In genomic region chr16:93546354-93546965, GRCm38 (mm10) we compare ENCODE assay signal across 20 mouse cellular contexts. TPM values are rescaled to one million over a fixed set of nuclear protein-coding genes. Genes with fewer than 3 reads are reported as not detected.
DNase-seq lines count a peak whose midpoint lies in the region; ATAC-seq and TF ChIP-seq lines count a peak whose summit lies in the region.
"Had no signal": no experiment of that assay in that cellular context is flagged by ENCODE, and none has a peak within 500 bp of the region (broad histone marks: within the 10 kb centered on the region; RNA-seq: fewer than 3 reads in every experiment).

No protein-coding gene starts in this region.

- peaks cover 10% of the 10 kb centered on the region; the same call in 1 of the 2 replicates for H3K4me1 ChIP-seq in lung, embryonic 14.5 days (ENCODE audit: insufficient read depth)
- no peaks in the 10 kb centered on the region for H3K4me1 ChIP-seq in lung, adult 2 months (ENCODE audit: control insufficient read depth, insufficient read depth, low read length)
- peaks cover 7% of the 10 kb centered on the region; the same call in 1 of the 2 replicates for H3K4me1 ChIP-seq in intestine, embryonic 14.5 days (replicated peaks; ENCODE audit: control insufficient read depth, insufficient read depth, low read length)
- peaks cover 9% of the 10 kb centered on the region; the same call in 1 of the 2 replicates for H3K4me1 ChIP-seq in stomach, embryonic 16.5 days (ENCODE audit: control insufficient read depth, insufficient read depth, low read length)
- H3K4me1 ChIP-seq in forebrain, embryonic 16.5 days (replicated peaks; ENCODE audit: control insufficient read depth, insufficient read depth, low read length) = no peaks in the 10 kb centered on the region

- peak overlapping the region; percentile 12; the same call in 1 of the 2 replicates for H3K27ac ChIP-seq in lung, embryonic 14.5 days (ENCODE audit: low read depth)
- H3K27ac ChIP-seq in intestine, embryonic 14.5 days (ENCODE audit: low read depth) = no peak overlapping the region
- peak overlapping the region; percentile 57; the same call in 1 of the 2 replicates for H3K27ac ChIP-seq in stomach, embryonic 16.5 days (ENCODE audit: low read length)
- no peak overlapping the region for H3K27ac ChIP-seq in forebrain, embryonic 16.5 days (ENCODE audit: low read length)
- H3K27ac ChIP-seq: embryonic facial prominence, embryonic 12.5 days; forebrain, embryonic 12.5 days; hindbrain, embryonic 10.5 days; hindbrain, embryonic 14.5 days had no signal

- ATAC-seq in lung, embryonic 14.5 days (ENCODE audit: insufficient read depth) = no peak
- peak; percentile 67; the same call in 1 of the 2 replicates for ATAC-seq in intestine, embryonic 14.5 days (replicated peaks; ENCODE audit: low FRiP score, low TSS enrichment, low read depth)
- peak; percentile 80 for ATAC-seq in stomach, embryonic 16.5 days (ENCODE audit: insufficient read depth, low FRiP score)
- no peak for ATAC-seq in forebrain, embryonic 16.5 days
- ATAC-seq in monocyte, adult 5-6 weeks (replicated peaks; ENCODE audit: insufficient number of reproducible peaks, low FRiP score, low TSS enrichment, poor library complexity, severe bottlenecking) = no peak
- ATAC-seq: activated CD4-positive, CD25-positive, alpha-beta regulatory T cell, adult 4 months; forebrain, postnatal 0 days; Patski had no signal

- WGBS in lung, embryonic 14.5 days = 57% methylated on average over 12 of the region's 12 CpGs
- 70% methylated on average over 12 of the region's 12 CpGs for WGBS in lung, adult 2 months
- 64% methylated on average over 12 of the region's 12 CpGs for WGBS in intestine, embryonic 14.5 days
- 53% methylated on average over 12 of the region's 12 CpGs for WGBS in stomach, embryonic 16.5 days
- 77% methylated on average over 12 of the region's 12 CpGs for WGBS in forebrain, embryonic 16.5 days

- DNase-seq in lung, embryonic 14.5 days = peak; percentile 26
- no peak for DNase-seq in lung, adult 2 months
- no peak for DNase-seq in intestine, embryonic 14.5 days (ENCODE audit: low spot score)
- DNase-seq in retina, embryonic 14.5 days (ENCODE audit: low spot score) = peak; percentile 66
- DNase-seq in adrenal gland, postnatal 4 days (ENCODE audit: low spot score in 2 of 2) = no peak
- DNase-seq: adrenal gland, postnatal 14 days; cerebellum, adult 2 months; cerebellum, postnatal 25 days; forebrain, postnatal 0 days; gastrocnemius, postnatal 25 days had no signal

- H3K4me3 ChIP-seq in lung, embryonic 14.5 days (ENCODE audit: low read depth, low read length) = no peak overlapping the region
- no peak overlapping the region for H3K4me3 ChIP-seq in lung, adult 2 months (replicated peaks; ENCODE audit: extremely low read depth, low read depth, low read length)
- H3K4me3 ChIP-seq in intestine, embryonic 14.5 days (ENCODE audit: low read depth, low read length) = no peak overlapping the region
- H3K4me3 ChIP-seq in stomach, embryonic 16.5 days (replicated peaks; ENCODE audit: low read length) = no peak overlapping the region
- no peak overlapping the region for H3K4me3 ChIP-seq in forebrain, embryonic 16.5 days (replicated peaks; ENCODE audit: low read length)
- H3K4me3 ChIP-seq: embryonic facial prominence, embryonic 12.5 days; forebrain, embryonic 12.5 days; heart, embryonic 12.5 days; hindbrain, embryonic 10.5 days had no signal

- TF ChIP-seq CTCF in lung, embryonic 14.5 days (IDR thresholded peaks at IDR 0.05; ENCODE audit: low read depth) = no peak
- TF ChIP-seq CTCF in lung, adult 2 months (IDR thresholded peaks at IDR 0.05; ENCODE audit: insufficient read depth, low read length) = no peak

- H3K27me3 ChIP-seq in lung, embryonic 14.5 days (ENCODE audit: insufficient read depth, low read length) = no peaks in the 10 kb centered on the region
- H3K27me3 ChIP-seq in intestine, embryonic 14.5 days (replicated peaks; ENCODE audit: control insufficient read depth, insufficient read depth, low read length) = no peaks in the 10 kb centered on the region
- H3K27me3 ChIP-seq in stomach, embryonic 16.5 days (ENCODE audit: control insufficient read depth, insufficient read depth, low read length) = no peaks in the 10 kb centered on the region
- no peaks in the 10 kb centered on the region for H3K27me3 ChIP-seq in forebrain, embryonic 16.5 days (replicated peaks; ENCODE audit: control insufficient read depth, insufficient read depth, low read length)
- H3K27me3 ChIP-seq: embryonic facial prominence, embryonic 12.5 days; forebrain, embryonic 12.5 days; Patski had no signal

- H3K9ac ChIP-seq in lung, embryonic 14.5 days = no peak overlapping the region
- H3K9ac ChIP-seq in intestine, embryonic 14.5 days (ENCODE audit: low read length) = no peak overlapping the region
- no peak overlapping the region for H3K9ac ChIP-seq in stomach, embryonic 16.5 days (ENCODE audit: low read length)
- no peak overlapping the region for H3K9ac ChIP-seq in forebrain, embryonic 16.5 days (replicated peaks; ENCODE audit: low read depth, low read length)
- H3K9ac ChIP-seq: embryonic facial prominence, embryonic 12.5 days; forebrain, embryonic 12.5 days; forebrain, postnatal 0 days; heart, embryonic 12.5 days; hindbrain, embryonic 14.5 days had no signal

- TF ChIP-seq POLR2A in lung, adult 2 months (IDR thresholded peaks at IDR 0.05; ENCODE audit: borderline replicate concordance, extremely low read depth, low read depth, low read length) = no peak

- no peak overlapping the region for H3K4me2 ChIP-seq in lung, embryonic 14.5 days
- H3K4me2 ChIP-seq in intestine, embryonic 14.5 days (ENCODE audit: low read length) = no peak overlapping the region
- H3K4me2 ChIP-seq in stomach, embryonic 16.5 days (ENCODE audit: low read depth, low read length) = no peak overlapping the region
- H3K4me2 ChIP-seq in forebrain, embryonic 16.5 days (ENCODE audit: low read length) = no peak overlapping the region
- H3K4me2 ChIP-seq: embryonic facial prominence, embryonic 12.5 days; forebrain, embryonic 12.5 days; heart, embryonic 12.5 days; hindbrain, embryonic 14.5 days had no signal

- no peaks in the 10 kb centered on the region for H3K36me3 ChIP-seq in lung, embryonic 14.5 days (ENCODE audit: insufficient read depth)
- H3K36me3 ChIP-seq in intestine, embryonic 14.5 days (ENCODE audit: control insufficient read depth, insufficient read depth, low read length) = no peaks in the 10 kb centered on the region
- H3K36me3 ChIP-seq in stomach, embryonic 16.5 days (ENCODE audit: control insufficient read depth, insufficient read depth, low read length) = no peaks in the 10 kb centered on the region
- H3K36me3 ChIP-seq in forebrain, embryonic 16.5 days (ENCODE audit: control insufficient read depth, insufficient read depth) = no peaks in the 10 kb centered on the region
- H3K36me3 ChIP-seq: embryonic facial prominence, embryonic 12.5 days; forebrain, embryonic 12.5 days; heart, embryonic 12.5 days; hindbrain, embryonic 10.5 days had no signal

- no peaks in the 10 kb centered on the region for H3K9me3 ChIP-seq in lung, embryonic 14.5 days (ENCODE audit: low read depth, low read length)
- no peaks in the 10 kb centered on the region for H3K9me3 ChIP-seq in intestine, embryonic 14.5 days (ENCODE audit: control insufficient read depth, low read length)
- H3K9me3 ChIP-seq in stomach, embryonic 16.5 days (replicated peaks; ENCODE audit: control insufficient read depth, low read length) = no peaks in the 10 kb centered on the region
- H3K9me3 ChIP-seq in forebrain, embryonic 16.5 days (ENCODE audit: control insufficient read depth, low read length) = no peaks in the 10 kb centered on the region
- H3K9me3 ChIP-seq: embryonic facial prominence, embryonic 12.5 days; forebrain, embryonic 12.5 days; heart, embryonic 12.5 days; hindbrain, embryonic 10.5 days had no signal

RNA-seq across cellular contexts. Expression of gene Setd4, which starts 57.4 kb away (rescaled TPM):
- polyA plus RNA-seq in lung, embryonic 14.5 days (2014; fragmentation: Nextera tagmentation; extraction: Ambion mirVana) = 10.3 and 12.0 TPM in 2 replicates
- 6.2 and 6.7 TPM in 2 replicates for polyA plus RNA-seq in lung, adult 2 months (2012; rRNA removed)
- 13.0 and 13.4 TPM in 2 replicates for polyA plus RNA-seq in intestine, embryonic 14.5 days (2014; fragmentation: Nextera tagmentation; extraction: Ambion mirVana)
- polyA plus RNA-seq in stomach, embryonic 16.5 days (2015; fragmentation: Nextera tagmentation; extraction: Ambion mirVana) = 10.7 and 11.8 TPM in 2 replicates
- 14.5 and 22.5 TPM in 2 replicates for polyA plus RNA-seq in forebrain, embryonic 16.5 days (2015; fragmentation: Nextera tagmentation; extraction: Ambion mirVana)
- total RNA-seq in monocyte, adult 5-6 weeks (2017) = 10.7 to 13.7 TPM (median 13.0 TPM) in 3 replicates
- 10 to 100 TPM; 11.0 to 11.1 TPM for total RNA-seq in adrenal gland, postnatal 4 days (2021)

RNA-seq across cellular contexts. Expression of gene Cbr1, which starts 59.2 kb away (rescaled TPM):
- 87.0 and 94.3 TPM in 2 replicates for polyA plus RNA-seq in lung, embryonic 14.5 days (2014; fragmentation: Nextera tagmentation; extraction: Ambion mirVana)
- polyA plus RNA-seq in lung, adult 2 months (2012; rRNA removed) = 90.6 and 96.5 TPM in 2 replicates
- 84.7 and 92.5 TPM in 2 replicates for polyA plus RNA-seq in intestine, embryonic 14.5 days (2014; fragmentation: Nextera tagmentation; extraction: Ambion mirVana)
- 149 and 167 TPM in 2 replicates for polyA plus RNA-seq in stomach, embryonic 16.5 days (2015; fragmentation: Nextera tagmentation; extraction: Ambion mirVana)
- polyA plus RNA-seq in forebrain, embryonic 16.5 days (2015; fragmentation: Nextera tagmentation; extraction: Ambion mirVana) = 137 TPM in 2 replicates
- 6.5 to 13.6 TPM (median 12.2 TPM) in 3 replicates for total RNA-seq in monocyte, adult 5-6 weeks (2017)
- total RNA-seq in adrenal gland, postnatal 4 days (2021) = 10 to 100 TPM; 69.3 to 79.6 TPM

Comparison
In these comparisons a context has a peak if more than half of its experiments do, and no peak if none do; other contexts are left out.
1. DNase-seq: peak in lung, embryonic 14.5 days (single experiment) and retina, embryonic 14.5 days (single experiment); none in lung, adult 2 months (single experiment), intestine, embryonic 14.5 days (single experiment) and adrenal gland, postnatal 4 days (0 of 2).
2. ATAC-seq: peak in intestine, embryonic 14.5 days (single experiment) and stomach, embryonic 16.5 days (single experiment); none in lung, embryonic 14.5 days (single experiment), forebrain, embryonic 16.5 days (single experiment) and monocyte, adult 5-6 weeks (single experiment).
3. H3K27ac ChIP-seq: peak in lung, embryonic 14.5 days (single experiment) and stomach, embryonic 16.5 days (single experiment); none in intestine, embryonic 14.5 days (single experiment) and forebrain, embryonic 16.5 days (single experiment).